ENCODE assay signal across 16 mouse cellular contexts in genomic region chr13:115006213-115006835, GRCm38 (mm10).
DNase-seq lines count a peak whose midpoint lies in the region; ATAC-seq and TF ChIP-seq lines count a peak whose summit lies in the region.
"Had no signal": no experiment of that assay in that cellular context is flagged by ENCODE, and none has a peak within 500 bp of the region (broad histone marks: within the 10 kb centered on the region; RNA-seq: fewer than 3 reads in every experiment).

No protein-coding gene starts in this region.

- H3K4me3 ChIP-seq in kidney, embryonic 15.5 days (replicated peaks): no peak overlapping the region
- no peak overlapping the region for H3K4me3 ChIP-seq in ES-E14 (ENCODE audit: insufficient read depth in 1 of 2, low read depth in 1 of 2, low read length in 2 of 2, poor library complexity in 1 of 2, severe bottlenecking in 1 of 2)
- H3K4me3 ChIP-seq: limb, embryonic 15.5 days had no signal

- in situ Hi-C loops in ES-E14 (cut with MboI; ENCODE audit: low sequenced_read_pairs in 2 of 2, unreplicated experiment in 2 of 2): no loop called here

- H3K9ac ChIP-seq in kidney, embryonic 15.5 days: no peak overlapping the region
- H3K9ac ChIP-seq in ES-E14 (ENCODE audit: insufficient read depth, low read depth, low read length, poor library complexity, severe bottlenecking): no peak overlapping the region
- H3K9ac ChIP-seq: limb, embryonic 15.5 days had no signal

- no peak for DNase-seq in frontal cortex, postnatal 14 days (ENCODE audit: low spot score in 2 of 2)
- no peak for DNase-seq in kidney, postnatal 25 days
- no peak for DNase-seq in ES-E14 (ENCODE audit: low read depth, low spot score)
- DNase-seq in gonadal fat pad, adult 2 months (ENCODE audit: low read depth): peak; percentile 52
- DNase-seq in adrenal gland, postnatal 36 days: no peak
- no peak for DNase-seq in adrenal gland, adult 18-20 months (ENCODE audit: low spot score in 2 of 2)
- DNase-seq: adrenal gland, postnatal 25 days; cerebellum, adult 11-12 months; kidney, adult 9 months; layer of hippocampus, postnatal 36 days; lung, postnatal 14 days; thymus, postnatal 36 days had no signal

- H3K27me3 ChIP-seq in kidney, embryonic 15.5 days: no peaks in the 10 kb centered on the region
- H3K27me3 ChIP-seq: limb, embryonic 15.5 days had no signal

- 51% methylated on average over 9 of the region's 9 CpGs for WGBS in kidney, embryonic 15.5 days

- peaks cover 8% of the 10 kb centered on the region for H3K4me1 ChIP-seq in kidney, embryonic 15.5 days
- H3K4me1 ChIP-seq in ES-E14 (ENCODE audit: control insufficient read depth in 2 of 2, insufficient read depth in 2 of 2, low read length in 2 of 2, poor library complexity in 1 of 2): no peaks in the 10 kb centered on the region
- H3K4me1 ChIP-seq: limb, embryonic 15.5 days had no signal

- no peak overlapping the region for H3K4me2 ChIP-seq in kidney, embryonic 15.5 days
- H3K4me2 ChIP-seq: limb, embryonic 15.5 days had no signal

- H3K9me3 ChIP-seq in kidney, embryonic 15.5 days (replicated peaks): no peaks in the 10 kb centered on the region
- H3K9me3 ChIP-seq in ES-E14 (ENCODE audit: control insufficient read depth, insufficient read depth, low read depth, low read length): no peaks in the 10 kb centered on the region
- H3K9me3 ChIP-seq: limb, embryonic 15.5 days had no signal

- 0 out of 2 replicates have a peak overlapping the region, but pooled peaks have one; percentile 30 for H3K27ac ChIP-seq in kidney, embryonic 15.5 days
- no peak overlapping the region for H3K27ac ChIP-seq in ES-E14 (ENCODE audit: insufficient read depth, low read depth, low read length, poor library complexity, severe bottlenecking)
- H3K27ac ChIP-seq: limb, embryonic 15.5 days had no signal

- peak; percentile 85 for ATAC-seq in frontal cortex, adult (ENCODE audit: low TSS enrichment)
- no peak for ATAC-seq in kidney, embryonic 15.5 days (replicated peaks; ENCODE audit: low FRiP score)
- ATAC-seq: forebrain, embryonic 16.5 days had no signal

- H3K36me3 ChIP-seq in kidney, embryonic 15.5 days: no peaks in the 10 kb centered on the region
- no peaks in the 10 kb centered on the region for H3K36me3 ChIP-seq in ES-E14 (ENCODE audit: control insufficient read depth, insufficient read depth, low read length, poor library complexity, severe bottlenecking)
- H3K36me3 ChIP-seq: limb, embryonic 15.5 days had no signal

TF ChIP-seq in ES-E14, 5 proteins besides CTCF, POLR2A, EP300 and RAD21:
- TF ChIP-seq CHD2 (IDR thresholded peaks at IDR 0.05; ENCODE audit: low read depth, low read length) (no peak), ZNF384 (IDR thresholded peaks at IDR 0.05; ENCODE audit: low read depth, low read length) (peak; percentile 56; the same call in 1 of the 2 replicates)
